Mouse (Mus musculus) forebrain, embryonic 11.5 days (tissue): ENCODE results near the gene Myrf. TPM values are rescaled to one million over a fixed set of nuclear protein-coding genes. Genes with fewer than 3 reads are reported as not detected.

Experiments used
- ATAC-seq: fragments of 200-750 bp; cut with Nextera tagmentation; replicated peaks from 2 replicates; pipeline ENCODE4 v1.8.0; 2017; ENCODE audit warnings: moderate TSS enrichment; ENCODE audit not compliant: low FRiP score
- DNase-seq: peaks from one replicate; pipeline ENCODE4 v3.0.0-alpha.2; 2017; ENCODE audit warnings: low spot score
- H3K27ac ChIP-seq: fragments of 300-500 bp; sonication (generic); 2 replicates; pipeline ENCODE4 v1.5.1; 2014; ENCODE audit warnings: low read depth, low read length
- H3K27me3 ChIP-seq: fragments of 300-500 bp; sonication (generic); 2 replicates; pipeline ENCODE4 v1.6.1; 2014; ENCODE audit warnings: mild to moderate bottlenecking, low read length, mixed read lengths; ENCODE audit not compliant: control insufficient read depth, insufficient read depth
- H3K36me3 ChIP-seq: fragments of 300-500 bp; sonication (generic); 2 replicates; pipeline ENCODE4 v1.6.1; 2014; ENCODE audit warnings: mild to moderate bottlenecking, low read length, moderate library complexity, mixed read lengths; ENCODE audit not compliant: control insufficient read depth, insufficient read depth
- H3K4me1 ChIP-seq: fragments of 300-500 bp; sonication (generic); replicated peaks from 2 replicates; pipeline ENCODE4 v1.6.1; 2014; ENCODE audit warnings: low read length, mixed read lengths; ENCODE audit not compliant: control insufficient read depth, insufficient read depth
- H3K4me2 ChIP-seq: fragments of 300-500 bp; sonication (generic); 2 replicates; pipeline ENCODE4 v1.6.1; 2014; ENCODE audit warnings: low read depth, mild to moderate bottlenecking, low read length, moderate library complexity, mixed read lengths; ENCODE audit not compliant: severe bottlenecking
- H3K4me3 ChIP-seq: fragments of 300-500 bp; sonication (generic); 2 replicates; pipeline ENCODE4 v1.5.1; 2014; ENCODE audit warnings: low read depth, low read length
- H3K9ac ChIP-seq: fragments of 300-500 bp; sonication (generic); 2 replicates; pipeline ENCODE4 v1.6.1; 2014; ENCODE audit warnings: low read length
- H3K9me3 ChIP-seq: fragments of 300-500 bp; sonication (generic); 2 replicates; pipeline ENCODE4 v1.6.1; 2016; ENCODE audit warnings: low read length, mixed read lengths; ENCODE audit not compliant: control insufficient read depth
- WGBS: fragments of 180-500 bp; shearing (Covaris S2); extraction: QIAGEN DNeasy Blood & Tissue Kit; methylation state at CpG from one replicate; pipeline ENCODE4 v1.1.7; 2014; 5-methylcytosine and 5-hydroxymethylcytosine counted together
- polyA plus RNA-seq: library from polyadenylated mRNA; unstranded; fragments of >200 nt; fragmentation: Nextera tagmentation; extraction: Ambion mirVana; gene quantifications from 2 replicates; pipeline ENCODE4 v1.2.1, GENCODE M21; 2014

Gene Myrf
- polyA plus RNA-seq, 1 experiment from 2014 or later, result 2.1 TPM

GRCm38 (mm10) chr19:10225767-10226166, 14.8 kb downstream of the Myrf start:
- Histone ChIP-seq H3K27me3 (no peaks in the 10 kb centered on the region), H3K4me2 (no peak overlapping the region; the same call in 1 of the 2 replicates), H3K27ac (no peak overlapping the region), H3K4me1 (peaks cover 5% of the 10 kb centered on the region; the same call in 1 of the 2 replicates), H3K9me3 (no peaks in the 10 kb centered on the region), H3K4me3 (no peak overlapping the region), H3K9ac (no peak overlapping the region), H3K36me3 (no peaks in the 10 kb centered on the region)
- WGBS, result 88% methylated on average over 4 of the region's 4 CpGs
- ATAC-seq (no peak), DNase-seq (no peak)

GRCm38 (mm10) chr19:10224637-10225453, 15.7 kb downstream of the Myrf start:
- peaks cover 5% of the 10 kb centered on the region; the same call in 1 of the 2 replicates for H3K4me1 ChIP-seq
- no peaks in the 10 kb centered on the region for H3K27me3 ChIP-seq
- ATAC-seq (peak; percentile 36; the same call in 1 of the 2 replicates), DNase-seq (no peak)
- no peak overlapping the region for H3K27ac ChIP-seq
- 31% methylated on average over 26 of the region's 26 CpGs for WGBS
- peak overlapping the region; percentile 35 for H3K4me2 ChIP-seq
- peak overlapping the region; percentile 27; the same call in 1 of the 2 replicates for H3K9ac ChIP-seq
- no peaks in the 10 kb centered on the region for H3K36me3 ChIP-seq
- no peaks in the 10 kb centered on the region for H3K9me3 ChIP-seq
- no peak overlapping the region for H3K4me3 ChIP-seq

GRCm38 (mm10) chr19:10223561-10223960, 17.0 kb downstream of the Myrf start:
- no peak for DNase-seq
- 64% methylated on average over 2 of the region's 4 CpGs for WGBS
- H3K4me2 ChIP-seq, result no peak overlapping the region

GRCm38 (mm10) chr19:10222656-10223055, 17.9 kb downstream of the Myrf start:
- WGBS, result 58% methylated on average over 8 of the region's 8 CpGs
- no peak overlapping the region for H3K4me2 ChIP-seq
- H3K9ac ChIP-seq, result no peak overlapping the region
- H3K4me1 ChIP-seq, result peaks cover 5% of the 10 kb centered on the region; the same call in 1 of the 2 replicates
- no peaks in the 10 kb centered on the region for H3K27me3 ChIP-seq
- no peak for DNase-seq
- H3K27ac ChIP-seq, result no peak overlapping the region
- no peak for ATAC-seq
- H3K4me3 ChIP-seq, result no peak overlapping the region
- H3K9me3 ChIP-seq, result no peaks in the 10 kb centered on the region
- H3K36me3 ChIP-seq, result no peaks in the 10 kb centered on the region

More at GRCm38 (mm10) chr19:10223561-10223960, 17.0 kb downstream of the Myrf start:
- Histone ChIP-seq H3K27ac (no peak overlapping the region), H3K9ac (no peak overlapping the region), H3K36me3 (no peaks in the 10 kb centered on the region), H3K4me3 (no peak overlapping the region), H3K27me3 (no peaks in the 10 kb centered on the region), H3K4me1 (peaks cover 5% of the 10 kb centered on the region; the same call in 1 of the 2 replicates), H3K9me3 (no peaks in the 10 kb centered on the region)
- no peak for ATAC-seq

- DNase-seq (no peak), ATAC-seq (no peak)
- Histone ChIP-seq H3K9ac (no peak overlapping the region), H3K4me3 (no peak overlapping the region), H3K27ac (no peak overlapping the region), H3K27me3 (no peaks in the 10 kb centered on the region), H3K4me1 (peaks cover 5% of the 10 kb centered on the region; the same call in 1 of the 2 replicates), H3K36me3 (no peaks in the 10 kb centered on the region), H3K9me3 (no peaks in the 10 kb centered on the region), H3K4me2 (no peak overlapping the region)
- WGBS, result 72% methylated on average over 4 of the region's 4 CpGs
Measured at GRCm38 (mm10) chr19:10221585-10221984, 19.0 kb downstream of the Myrf start.

- H3K4me3 ChIP-seq, result no peak overlapping the region
- H3K36me3 ChIP-seq, result no peaks in the 10 kb centered on the region
- no peaks in the 10 kb centered on the region for H3K4me1 ChIP-seq
- no peaks in the 10 kb centered on the region for H3K27me3 ChIP-seq
- H3K9ac ChIP-seq, result no peak overlapping the region
- 70% methylated on average over 6 of the region's 6 CpGs for WGBS
- ATAC-seq (no peak), DNase-seq (no peak)
- H3K27ac ChIP-seq, result no peak overlapping the region
- no peak overlapping the region for H3K4me2 ChIP-seq
- H3K9me3 ChIP-seq, result no peaks in the 10 kb centered on the region
Measured at GRCm38 (mm10) chr19:10219593-10219992, 21.0 kb downstream of the Myrf start.

GRCm38 (mm10) chr19:10219108-10219507, 21.4 kb downstream of the Myrf start:
- Histone ChIP-seq H3K4me1 (no peaks in the 10 kb centered on the region), H3K4me3 (no peak overlapping the region), H3K9ac (no peak overlapping the region), H3K4me2 (no peak overlapping the region), H3K27ac (no peak overlapping the region), H3K27me3 (no peaks in the 10 kb centered on the region), H3K9me3 (no peaks in the 10 kb centered on the region), H3K36me3 (no peaks in the 10 kb centered on the region)
- 64% methylated on average over 3 of the region's 3 CpGs for WGBS
- ATAC-seq (peak; percentile 73), DNase-seq (peak; percentile 64)

- no peaks in the 10 kb centered on the region for H3K36me3 ChIP-seq
- H3K4me2 ChIP-seq, result no peak overlapping the region
- whole genome bisulfite sequencing, result 84% methylated on average over 8 of the region's 8 CpGs
- H3K9ac ChIP-seq, result no peak overlapping the region
- no peak overlapping the region for H3K4me3 ChIP-seq
- H3K27ac ChIP-seq, result no peak overlapping the region
- DNase-seq, result no peak
- ATAC-seq, result no peak
- H3K27me3 ChIP-seq, result no peaks in the 10 kb centered on the region
- H3K4me1 ChIP-seq, result no peaks in the 10 kb centered on the region
- H3K9me3 ChIP-seq, result no peaks in the 10 kb centered on the region
Measured at GRCm38 (mm10) chr19:10216101-10216500, 24.4 kb downstream of the Myrf start.
